Mouse (Mus musculus) adrenal gland, adult (tissue): ENCODE measurements at regions not wholly inside any gene's neighbourhood (a gene's known extent, or its start where the extent isn't known, plus 50 kb on each side); places are given as distances from the start of the nearest gene placed in this dataset.

ENCODE experiments used
- DNase-seq, 2 experiments: peaks; one replicate each; pipeline ENCODE4 v3.0.0; 2022 to 2023; ENCODE audit warnings: low spot score in 1 of 2; ENCODE audit not compliant: inconsistent age in 2 of 2

GRCm38 (mm10) chr16:51905588-51905987 is 125.4 kb upstream of the Cblb start:
- DNase-seq, result no peak

GRCm38 (mm10) chr16:51906686-51907085 is 124.3 kb upstream of the Cblb start:
- DNase-seq, result no peak

- DNase-seq, result no peak
Measured at GRCm38 (mm10) chr16:51910046-51910445, 121.0 kb upstream of the Cblb start.

- no peak for DNase-seq
Measured at GRCm38 (mm10) chr16:51911109-51911765, 119.8 kb upstream of the Cblb start.

GRCm38 (mm10) chr16:51915034-51915928 is 115.7 kb upstream of the Cblb start:
- no peak for DNase-seq

GRCm38 (mm10) chr16:51915929-51916308 is 115.1 kb upstream of the Cblb start:
- DNase-seq, result no peak

- no peak for DNase-seq
Measured at GRCm38 (mm10) chr16:51916337-51916736, 114.7 kb upstream of the Cblb start.

- DNase-seq, result no peak
Measured at GRCm38 (mm10) chr16:51916820-51917219, 114.2 kb upstream of the Cblb start.

- no peak for DNase-seq
Measured at GRCm38 (mm10) chr16:51917540-51917939, 113.5 kb upstream of the Cblb start.

GRCm38 (mm10) chr16:51921025-51921424 is 110.0 kb upstream of the Cblb start:
- peak in 1 of 2 experiments; percentile 35 for DNase-seq

- DNase-seq, result no peak
Measured at GRCm38 (mm10) chr16:51922589-51922988, 108.4 kb upstream of the Cblb start.

GRCm38 (mm10) chr16:51925639-51926038 is 105.4 kb upstream of the Cblb start:
- no peak for DNase-seq

- no peak for DNase-seq
Measured at GRCm38 (mm10) chr16:51933122-51933521, 97.9 kb upstream of the Cblb start.

- peak in 1 of 2 experiments; percentile 67 for DNase-seq
Measured at GRCm38 (mm10) chr16:51933965-51934364, 97.1 kb upstream of the Cblb start.

GRCm38 (mm10) chr16:51937298-51937697 is 93.7 kb upstream of the Cblb start:
- DNase-seq, result no peak

GRCm38 (mm10) chr16:51939061-51939460 is 92.0 kb upstream of the Cblb start:
- peak in 1 of 2 experiments; percentile 69 for DNase-seq

GRCm38 (mm10) chr16:51940574-51940973 is 90.5 kb upstream of the Cblb start:
- DNase-seq, result no peak

GRCm38 (mm10) chr16:51942431-51943130 is 88.4 kb upstream of the Cblb start:
- no peak for DNase-seq

GRCm38 (mm10) chr16:51967051-51967845 is 63.8 kb upstream of the Cblb start:
- peak in 1 of 2 experiments; percentile 28 for DNase-seq
